Mouse (Mus musculus) ES-Bruce4 (cell line): Measurements from ENCODE around the gene Coa3.

Experiments used
- CTCF ChIP-seq: IDR thresholded peaks from one replicate; pipeline ENCODE4 v1.8.1; 2011; ENCODE audit warnings: low read depth, low read length
- EP300 ChIP-seq: IDR thresholded peaks from 2 replicates; pipeline ENCODE4 v1.6.1; 2011; ENCODE audit warnings: low read depth, low read length; ENCODE audit not compliant: insufficient read depth
- POLR2A ChIP-seq: IDR thresholded peaks from one replicate; pipeline ENCODE4 v1.8.1; 2011; ENCODE audit warnings: low read length; ENCODE audit not compliant: insufficient read depth

DNA sequence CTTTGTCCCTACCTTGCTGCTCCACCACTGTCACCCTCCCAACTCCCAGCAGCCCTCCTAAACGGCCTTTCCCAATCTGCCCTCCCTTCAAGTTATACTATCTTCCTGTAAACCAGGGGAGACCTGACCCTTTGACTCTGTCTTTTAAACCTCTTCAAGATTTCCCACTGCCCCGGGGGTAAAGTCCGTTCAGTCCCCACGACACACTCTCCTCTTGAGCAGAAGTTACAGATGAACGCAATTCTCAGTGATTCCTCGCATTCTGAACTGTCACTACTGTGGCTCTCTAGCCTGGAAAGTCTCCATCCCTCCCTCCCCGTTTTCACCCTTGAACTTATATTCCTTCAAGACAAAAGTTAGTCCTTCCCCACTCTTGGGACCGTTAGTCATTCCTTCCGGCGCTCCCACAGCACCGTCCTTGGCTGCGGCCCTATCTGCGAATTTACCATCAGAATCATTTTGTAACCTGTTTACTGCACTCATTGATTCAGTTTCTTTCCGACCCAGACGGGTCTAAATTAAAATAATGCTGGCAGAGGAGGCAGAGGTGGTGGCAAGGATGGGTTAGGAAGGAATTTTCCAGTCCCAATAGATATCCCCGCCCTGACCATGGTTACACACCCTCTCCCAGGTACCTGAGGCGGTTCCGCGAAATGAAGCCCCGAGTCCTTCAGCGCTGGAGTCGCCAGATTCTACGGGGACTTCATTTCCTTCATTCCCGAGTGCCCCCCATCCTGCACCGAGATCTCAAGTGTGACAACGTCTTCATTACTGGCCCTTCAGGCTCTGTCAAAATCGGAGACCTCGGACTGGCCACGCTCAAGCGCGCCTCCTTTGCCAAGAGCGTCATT is 15.6 kb downstream of the Coa3 start:
- TF ChIP-seq POLR2A (no peak), EP300 (no peak), CTCF (no peak)
